Mouse (Mus musculus) neural tube, embryonic 13.5 days (tissue): ENCODE measurements at regions not wholly inside any gene's neighbourhood (a gene's known extent, or its start where the extent isn't known, plus 50 kb on each side); places are given as distances from the start of the nearest gene placed in this dataset.
"Not testable (repeated sequence)": the region's sequence is repeated elsewhere in the genome, so short reads cannot be mapped to it uniquely, and the experiment has no call there.

Source experiments
- ATAC-seq: fragments of 200-750 bp; cut with Nextera tagmentation; 2 replicates; pipeline ENCODE4 v1.8.0; 2017; ENCODE audit warnings: low read depth, mild to moderate bottlenecking, moderate TSS enrichment, moderate library complexity
- H3K27ac ChIP-seq: fragments of 300-500 bp; sonication (generic); replicated peaks from 2 replicates; pipeline ENCODE4 v1.5.1; 2015; ENCODE audit warnings: moderate library complexity, mild to moderate bottlenecking, inconsistent platforms
- H3K27me3 ChIP-seq: fragments of 300-500 bp; sonication (generic); 2 replicates; pipeline ENCODE4 v1.6.1; 2015; ENCODE audit warnings: mild to moderate bottlenecking, inconsistent platforms
- H3K36me3 ChIP-seq: fragments of 300-500 bp; sonication (generic); 2 replicates; pipeline ENCODE4 v1.6.1; 2015; ENCODE audit warnings: mild to moderate bottlenecking, inconsistent platforms
- H3K4me1 ChIP-seq: fragments of 300-500 bp; sonication (generic); replicated peaks from 2 replicates; pipeline ENCODE4 v1.6.1; 2015; ENCODE audit warnings: inconsistent platforms
- H3K4me2 ChIP-seq: fragments of 300-500 bp; sonication (generic); 2 replicates; pipeline ENCODE4 v1.6.1; 2015; ENCODE audit warnings: inconsistent platforms, mild to moderate bottlenecking, moderate library complexity
- H3K4me3 ChIP-seq: fragments of 300-500 bp; sonication (generic); 2 replicates; pipeline ENCODE4 v1.5.1; 2015; ENCODE audit warnings: mild to moderate bottlenecking, inconsistent platforms
- H3K9ac ChIP-seq: fragments of 300-500 bp; sonication (generic); 2 replicates; pipeline ENCODE4 v1.6.1; 2015; ENCODE audit warnings: moderate library complexity, mild to moderate bottlenecking, inconsistent platforms
- H3K9me3 ChIP-seq: fragments of 300-500 bp; sonication (generic); 2 replicates; pipeline ENCODE4 v1.6.1; 2016; ENCODE audit warnings: inconsistent platforms
- WGBS: fragments of 180-500 bp; shearing (Covaris S2); methylation state at CpG from one replicate; pipeline ENCODE4 v1.1.7; 2015; 5-methylcytosine and 5-hydroxymethylcytosine counted together

- H3K36me3 ChIP-seq = no peaks in the 10 kb centered on the region
- H3K9ac ChIP-seq = no peak overlapping the region
- H3K9me3 ChIP-seq = no peaks in the 10 kb centered on the region
- H3K4me3 ChIP-seq = no peak overlapping the region
- H3K27me3 ChIP-seq = no peaks in the 10 kb centered on the region
- ATAC-seq = no peak
- H3K27ac ChIP-seq = no peak overlapping the region
- WGBS = 95% methylated on average over 1 of the region's 1 CpGs
- H3K4me2 ChIP-seq = no peak overlapping the region
- H3K4me1 ChIP-seq = no peaks in the 10 kb centered on the region
Observed at GRCm38 (mm10) chr4:4331105-4331504, 253.8 kb upstream of the Sdr16c6 start.

DNA sequence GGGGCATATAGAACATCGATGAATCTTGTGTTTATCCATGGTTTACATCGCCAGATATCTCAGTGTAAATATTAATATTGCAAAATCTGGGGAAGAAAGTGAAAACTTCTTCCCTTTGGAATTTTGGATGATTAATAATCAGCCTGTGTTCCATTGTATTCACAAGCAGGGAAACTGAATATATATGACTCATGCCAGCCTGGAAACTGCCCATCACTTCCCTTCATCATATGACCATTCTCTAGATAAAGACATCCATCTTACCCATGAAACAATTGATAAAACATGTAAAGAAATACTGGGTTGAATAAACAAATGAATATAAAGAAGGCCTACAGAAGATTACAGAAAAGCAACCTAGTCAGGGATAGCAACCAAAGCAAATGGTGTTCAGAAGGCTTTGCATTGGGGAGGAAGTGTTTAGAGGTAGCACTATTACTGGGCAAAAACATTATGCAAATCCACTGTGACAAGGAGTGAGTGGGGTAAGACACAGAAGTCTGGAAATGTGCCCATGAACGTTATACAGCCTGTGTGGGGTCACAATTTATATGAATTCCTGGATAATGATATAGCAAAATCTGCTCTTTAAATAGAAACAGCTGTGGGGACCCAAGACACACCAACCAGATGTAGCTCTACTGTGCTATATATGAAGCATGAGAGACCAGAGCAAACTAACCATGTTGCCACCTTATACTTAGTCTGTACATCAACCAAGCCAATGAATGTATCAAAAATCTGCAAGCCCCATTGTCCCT is 238.5 kb upstream of the Sdr16c6 start:
- H3K27me3 ChIP-seq = no peaks in the 10 kb centered on the region
- no peaks in the 10 kb centered on the region for H3K4me1 ChIP-seq
- H3K4me3 ChIP-seq = no peak overlapping the region
- no peak overlapping the region for H3K27ac ChIP-seq
- H3K9ac ChIP-seq = no peak overlapping the region
- no peaks in the 10 kb centered on the region for H3K9me3 ChIP-seq
- ATAC-seq = no peak
- WGBS = 74% methylated on average over 3 of the region's 3 CpGs
- H3K4me2 ChIP-seq = no peak overlapping the region
- no peaks in the 10 kb centered on the region for H3K36me3 ChIP-seq

GRCm38 (mm10) chr4:4311496-4311895 is 234.2 kb upstream of the Sdr16c6 start:
- Histone ChIP-seq H3K27ac (no peak overlapping the region), H3K4me3 (no peak overlapping the region), H3K4me2 (no peak overlapping the region), H3K36me3 (no peaks in the 10 kb centered on the region), H3K27me3 (no peaks in the 10 kb centered on the region), H3K9me3 (no peaks in the 10 kb centered on the region), H3K9ac (no peak overlapping the region), H3K4me1 (no peaks in the 10 kb centered on the region)
- ATAC-seq = no peak

DNA sequence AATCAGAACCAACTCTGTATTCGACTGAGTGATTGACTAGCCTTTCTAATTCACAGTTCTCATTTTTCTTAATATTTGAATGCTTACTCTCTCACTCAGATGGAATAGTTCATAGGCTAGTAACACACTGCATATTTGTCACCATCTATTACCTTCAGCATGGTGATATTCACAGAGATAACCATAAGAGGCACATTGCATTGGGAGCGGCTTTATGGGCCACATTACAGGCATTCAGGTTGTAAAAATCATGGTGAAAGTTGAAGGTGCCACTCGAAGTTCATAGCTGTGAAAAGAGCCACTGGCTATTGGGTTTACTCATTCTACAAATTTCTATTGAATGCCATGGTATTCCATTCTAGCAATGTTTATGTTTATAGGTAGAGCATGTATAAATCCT is 229.6 kb upstream of the Sdr16c6 start:
- no peaks in the 10 kb centered on the region for H3K4me1 ChIP-seq
- 75% methylated on average over 3 of the region's 3 CpGs for WGBS
- no peaks in the 10 kb centered on the region for H3K27me3 ChIP-seq
- H3K4me3 ChIP-seq = no peak overlapping the region
- no peak overlapping the region for H3K9ac ChIP-seq
- no peak for ATAC-seq
- H3K27ac ChIP-seq = no peak overlapping the region
- no peaks in the 10 kb centered on the region for H3K36me3 ChIP-seq
- H3K4me2 ChIP-seq = no peak overlapping the region
- no peaks in the 10 kb centered on the region for H3K9me3 ChIP-seq

- H3K4me2 ChIP-seq = no peak overlapping the region
- ATAC-seq = no peak
Observed at GRCm38 (mm10) chr4:4305740-4306249, 228.5 kb upstream of the Sdr16c6 start.

GRCm38 (mm10) chr4:4304666-4305065 is 227.3 kb upstream of the Sdr16c6 start:
- H3K9me3 ChIP-seq = no peaks in the 10 kb centered on the region
- H3K27ac ChIP-seq = no peak overlapping the region
- H3K36me3 ChIP-seq = no peaks in the 10 kb centered on the region
- no peak overlapping the region for H3K4me3 ChIP-seq
- no peaks in the 10 kb centered on the region for H3K27me3 ChIP-seq
- H3K9ac ChIP-seq = no peak overlapping the region
- no peak overlapping the region for H3K4me2 ChIP-seq
- 86% methylated on average over 1 of the region's 1 CpGs for WGBS
- H3K4me1 ChIP-seq = no peaks in the 10 kb centered on the region
- ATAC-seq = no peak

More at GRCm38 (mm10) chr4:4305740-4306249, 228.5 kb upstream of the Sdr16c6 start:
- Histone ChIP-seq H3K4me1 (no peaks in the 10 kb centered on the region), H3K36me3 (no peaks in the 10 kb centered on the region), H3K4me3 (no peak overlapping the region), H3K27ac (no peak overlapping the region), H3K9ac (no peak overlapping the region), H3K27me3 (no peaks in the 10 kb centered on the region), H3K9me3 (no peaks in the 10 kb centered on the region)

- H3K27me3 ChIP-seq = no peaks in the 10 kb centered on the region
- H3K4me2 ChIP-seq = no peak overlapping the region
- ATAC-seq = no peak
- H3K36me3 ChIP-seq = no peaks in the 10 kb centered on the region
- no peak overlapping the region for H3K4me3 ChIP-seq
- no peak overlapping the region for H3K27ac ChIP-seq
- no peak overlapping the region for H3K9ac ChIP-seq
- no peaks in the 10 kb centered on the region for H3K9me3 ChIP-seq
- H3K4me1 ChIP-seq = no peaks in the 10 kb centered on the region
- 83% methylated on average over 10 of the region's 10 CpGs for WGBS
Observed at GRCm38 (mm10) chr4:4300189-4300879, 223.0 kb upstream of the Sdr16c6 start.

DNA sequence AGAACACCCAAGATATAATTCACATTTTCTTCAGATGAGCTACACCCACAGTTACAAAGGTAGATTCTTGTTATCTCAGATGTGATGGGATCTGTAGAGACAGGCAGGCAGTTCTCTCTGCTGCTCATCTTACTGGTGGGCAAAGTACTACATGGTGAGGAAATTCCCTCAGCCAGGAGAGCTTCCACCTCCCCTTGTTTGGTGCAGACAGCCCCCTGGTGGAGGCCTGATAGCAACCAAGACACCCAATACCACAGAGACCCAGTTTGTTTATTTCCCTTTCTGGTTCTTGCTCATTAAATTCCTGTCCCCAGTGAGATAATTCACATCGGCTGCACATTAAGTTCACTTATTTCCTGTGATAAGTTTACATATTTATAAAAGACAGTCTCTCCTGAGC is 222.3 kb upstream of the Sdr16c6 start:
- H3K27me3 ChIP-seq = no peaks in the 10 kb centered on the region
- no peaks in the 10 kb centered on the region for H3K4me1 ChIP-seq
- no peak overlapping the region for H3K9ac ChIP-seq
- no peak overlapping the region for H3K27ac ChIP-seq
- ATAC-seq = no peak
- 77% methylated on average over 1 of the region's 1 CpGs for WGBS
- H3K4me3 ChIP-seq = no peak overlapping the region
- no peaks in the 10 kb centered on the region for H3K9me3 ChIP-seq
- no peaks in the 10 kb centered on the region for H3K36me3 ChIP-seq
- no peak overlapping the region for H3K4me2 ChIP-seq

DNA sequence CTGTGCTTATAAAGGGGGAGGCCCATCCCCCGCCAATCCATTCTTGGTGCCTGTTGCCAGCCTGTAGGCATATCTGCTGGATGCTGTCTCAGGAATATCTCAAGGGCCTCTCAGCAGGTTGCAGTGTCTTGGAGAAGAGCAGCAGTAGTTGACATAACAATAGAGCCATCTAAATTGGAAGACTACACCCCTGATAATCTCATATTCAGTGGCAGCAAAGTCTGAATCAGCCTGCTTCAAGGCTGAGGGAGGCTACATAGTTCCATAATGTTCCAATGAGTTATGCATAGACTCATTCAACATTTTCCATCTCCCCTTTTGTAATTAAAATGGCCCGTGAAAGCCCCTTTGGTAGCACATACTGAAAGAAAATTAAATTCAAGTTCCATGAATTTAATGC is 172.3 kb upstream of the Sdr16c6 start:
- Histone ChIP-seq H3K36me3 (no peaks in the 10 kb centered on the region), H3K4me3 (no peak overlapping the region), H3K27me3 (no peaks in the 10 kb centered on the region), H3K9me3 (no peaks in the 10 kb centered on the region), H3K4me1 (no peaks in the 10 kb centered on the region), H3K9ac (no peak overlapping the region), H3K27ac (no peak overlapping the region), H3K4me2 (no peak overlapping the region)
- 83% methylated on average over 2 of the region's 2 CpGs for WGBS
- no peak for ATAC-seq

- no peak for ATAC-seq
- Histone ChIP-seq H3K9ac (no peak overlapping the region), H3K4me1 (no peaks in the 10 kb centered on the region), H3K27me3 (no peaks in the 10 kb centered on the region), H3K9me3 (no peaks in the 10 kb centered on the region), H3K4me2 (no peak overlapping the region), H3K36me3 (no peaks in the 10 kb centered on the region), H3K27ac (no peak overlapping the region), H3K4me3 (no peak overlapping the region)
- 70% methylated on average over 4 of the region's 4 CpGs for WGBS
Observed at GRCm38 (mm10) chr4:4247669-4248068, 170.3 kb upstream of the Sdr16c6 start.

GRCm38 (mm10) chr4:4242306-4242980 is 165.1 kb upstream of the Sdr16c6 start:
- H3K9me3 ChIP-seq, H3K4me2 ChIP-seq, ATAC-seq, H3K36me3 ChIP-seq, H3K27me3 ChIP-seq, H3K4me3 ChIP-seq, H3K4me1 ChIP-seq, H3K9ac ChIP-seq, H3K27ac ChIP-seq: not testable (repeated sequence)
- WGBS = 87% methylated on average over 15 of the region's 15 CpGs

- 11% methylated on average over 1 of the region's 1 CpGs for WGBS
- Histone ChIP-seq H3K4me2 (no peak overlapping the region), H3K36me3 (no peaks in the 10 kb centered on the region), H3K4me3 (no peak overlapping the region), H3K9me3 (no peaks in the 10 kb centered on the region), H3K9ac (no peak overlapping the region), H3K27me3 (no peaks in the 10 kb centered on the region), H3K27ac (no peak overlapping the region), H3K4me1 (no peaks in the 10 kb centered on the region)
- no peak for ATAC-seq
Observed at GRCm38 (mm10) chr4:4226209-4226608, 148.9 kb upstream of the Sdr16c6 start.
